Comparison of ENCODE assay signal across 8 mouse cellular contexts in genomic region chr13:54071606-54072331, GRCm38 (mm10). TPM values are rescaled to one million over a fixed set of nuclear protein-coding genes. Genes with fewer than 3 reads are reported as not detected.
A peak's percentile ranks its signal among the peaks of the same experiment; 100 is the strongest.
DNase-seq lines count a peak whose midpoint lies in the region; ATAC-seq lines count a peak whose summit lies in the region.

TSS of gene Sfxn1 (plus strand) at chr13:54071869.

- no peaks in the 10 kb centered on the region for H3K27me3 ChIP-seq in hindbrain, embryonic 10.5 days (ENCODE audit: insufficient read depth, poor library complexity, severe bottlenecking)
- H3K27me3 ChIP-seq in lung, embryonic 16.5 days (ENCODE audit: control insufficient read depth, insufficient read depth, low read depth, low read length): no peaks in the 10 kb centered on the region

- peak within 1 kb of the TSS; percentile 87 for H3K9ac ChIP-seq in lung, embryonic 16.5 days (ENCODE audit: low read length)

- DNase-seq in MN1 (ENCODE audit: low spot score): peak; percentile 70
- peak; percentile 68 for DNase-seq in cerebellum, adult 9-10 months
- peak; percentile 60 to 78 for DNase-seq in frontal cortex, adult 2 months (ENCODE audit: extremely low spot score in 1 of 2, low spot score in 1 of 2)
- DNase-seq in hindbrain, embryonic 10.5 days (ENCODE audit: low spot score): peak; percentile 82
- peak; percentile 75 for DNase-seq in layer of hippocampus, adult 9-11 months
- DNase-seq in ovary, adult 18-20 months (ENCODE audit: low spot score): peak; percentile 43
- DNase-seq in thymus, postnatal 10 days (ENCODE audit: low spot score in 2 of 2): peak; percentile 64 to 74

- under 1% methylated on average over 74 of the region's 74 CpGs for WGBS in hindbrain, embryonic 10.5 days
- WGBS in lung, embryonic 16.5 days: under 1% methylated on average over 55 of the region's 74 CpGs

- ATAC-seq in lung, embryonic 16.5 days (ENCODE audit: low read depth): peak; percentile 68

- H3K27ac ChIP-seq in hindbrain, embryonic 10.5 days: peak within 1 kb of the TSS; percentile 95
- peak within 1 kb of the TSS; percentile 86 for H3K27ac ChIP-seq in lung, embryonic 16.5 days (ENCODE audit: low read length)

- H3K9me3 ChIP-seq in hindbrain, embryonic 10.5 days: no peaks in the 10 kb centered on the region
- no peaks in the 10 kb centered on the region for H3K9me3 ChIP-seq in lung, embryonic 16.5 days (ENCODE audit: control insufficient read depth, low read length)

- H3K4me1 ChIP-seq in hindbrain, embryonic 10.5 days (replicated peaks): peaks cover 29% of the 10 kb centered on the region
- H3K4me1 ChIP-seq in lung, embryonic 16.5 days (replicated peaks; ENCODE audit: control insufficient read depth, insufficient read depth, low read length): peaks cover 16% of the 10 kb centered on the region; the same call in 1 of the 2 replicates

- H3K36me3 ChIP-seq in hindbrain, embryonic 10.5 days: peaks cover 21% of the 10 kb centered on the region
- no peaks in the 10 kb centered on the region for H3K36me3 ChIP-seq in lung, embryonic 16.5 days (ENCODE audit: control insufficient read depth, insufficient read depth, low read length)

- H3K4me3 ChIP-seq in hindbrain, embryonic 10.5 days: peak within 1 kb of the TSS; percentile 87
- peak within 1 kb of the TSS; percentile 77 for H3K4me3 ChIP-seq in lung, embryonic 16.5 days (ENCODE audit: low read length)

- H3K4me2 ChIP-seq in lung, embryonic 16.5 days (ENCODE audit: low read depth, low read length): peak within 1 kb of the TSS; percentile 72

RNA-seq across cellular contexts. Expression of gene Sfxn1, which starts in this region (rescaled TPM):
- 44.2 and 48.8 TPM in 2 replicates for polyA plus RNA-seq in frontal cortex, adult 2 months (2012; rRNA removed)
- 66.8 and 70.5 TPM in 2 replicates for polyA plus RNA-seq in hindbrain, embryonic 10.5 days (2016; fragmentation: Nextera tagmentation; extraction: Ambion mirVana)
- polyA plus RNA-seq in lung, embryonic 16.5 days (2015; fragmentation: Nextera tagmentation; extraction: Ambion mirVana): 52.0 and 54.0 TPM in 2 replicates

Comparison
In these comparisons a context has a peak if more than half of its experiments do, and no peak if none do; other contexts are left out.
1. Peak in every context shown above with its lines: DNase-seq, ATAC-seq, H3K4me3 ChIP-seq and H3K27ac ChIP-seq.